21 mouse cellular contexts compared by ENCODE assay signal in the genomic region with DNA sequence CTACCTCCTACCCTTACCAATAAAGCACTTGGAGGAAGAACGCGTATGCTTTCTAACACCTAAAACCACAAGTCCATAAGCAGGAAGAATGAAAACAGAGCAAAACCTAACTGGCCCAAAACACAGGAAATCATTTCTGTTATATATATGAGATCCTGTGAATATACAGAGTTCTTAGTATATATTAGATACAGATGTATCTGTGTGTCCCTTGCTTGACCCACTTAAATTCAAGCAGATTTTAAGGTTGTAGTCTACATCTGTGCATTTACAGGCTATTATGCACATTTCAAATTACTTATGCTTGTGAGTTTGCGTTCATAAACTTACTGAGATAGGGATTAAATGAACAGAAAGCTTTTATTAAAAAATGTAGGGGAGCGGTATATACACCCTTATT.
DNase-seq lines count a peak whose midpoint lies in the region; ATAC-seq and TF ChIP-seq lines count a peak whose summit lies in the region.
"Had no signal": no experiment of that assay in that cellular context is flagged by ENCODE, and none has a peak within 500 bp of the region (broad histone marks: within the 10 kb centered on the region; RNA-seq: fewer than 3 reads in every experiment).

No protein-coding gene starts in this region.

- no peak for TF ChIP-seq POLR2A in limb, embryonic 14.5 days (IDR thresholded peaks at IDR 0.05; ENCODE audit: borderline replicate concordance, extremely low read depth, insufficient read depth, insufficient read length)

- no peaks in the 10 kb centered on the region; the same call in 1 of the 2 replicates for H3K4me1 ChIP-seq in embryonic facial prominence, embryonic 11.5 days (ENCODE audit: control insufficient read depth, insufficient read depth, low read length)
- H3K4me1 ChIP-seq in embryonic facial prominence, embryonic 10.5 days: peaks cover 35% of the 10 kb centered on the region
- H3K4me1 ChIP-seq in limb, embryonic 13.5 days: peaks cover 34% of the 10 kb centered on the region
- peaks cover 5% of the 10 kb centered on the region for H3K4me1 ChIP-seq in limb, embryonic 10.5 days
- peaks cover 21% of the 10 kb centered on the region for H3K4me1 ChIP-seq in limb, embryonic 14.5 days (ENCODE audit: control insufficient read depth, insufficient read depth, low read length)

- H3K36me3 ChIP-seq in embryonic facial prominence, embryonic 11.5 days (replicated peaks; ENCODE audit: control insufficient read depth, insufficient read depth, low read depth, low read length): no peaks in the 10 kb centered on the region
- 0 out of 2 replicates have a peak, but pooled peaks cover 2% of the 10 kb centered on the region for H3K36me3 ChIP-seq in embryonic facial prominence, embryonic 10.5 days (replicated peaks)
- no peaks in the 10 kb centered on the region for H3K36me3 ChIP-seq in limb, embryonic 13.5 days
- H3K36me3 ChIP-seq in limb, embryonic 10.5 days: 0 out of 2 replicates have a peak, but pooled peaks cover 2% of the 10 kb centered on the region
- no peaks in the 10 kb centered on the region for H3K36me3 ChIP-seq in limb, embryonic 14.5 days (ENCODE audit: control insufficient read depth, insufficient read depth, low read length)
- H3K36me3 ChIP-seq: G1E had no signal

- no peak for ATAC-seq in embryonic facial prominence, embryonic 11.5 days (replicated peaks; ENCODE audit: insufficient number of reproducible peaks, low FRiP score, low TSS enrichment, low read depth)
- peak; percentile 75 for ATAC-seq in limb, embryonic 13.5 days (ENCODE audit: low FRiP score, low read depth)
- peak; percentile 60; the same call in 1 of the 2 replicates for ATAC-seq in limb, embryonic 14.5 days (ENCODE audit: low FRiP score, low read depth)
- ATAC-seq: activated CD4-positive, CD25-positive, alpha-beta regulatory T cell, adult 4 months; CD4-positive, CD25-positive, alpha-beta regulatory T cell, adult 4 months; Patski had no signal

- no peaks in the 10 kb centered on the region for H3K27me3 ChIP-seq in embryonic facial prominence, embryonic 11.5 days (ENCODE audit: control insufficient read depth, insufficient read depth, low read length)
- H3K27me3 ChIP-seq in embryonic facial prominence, embryonic 10.5 days (replicated peaks; ENCODE audit: low read depth, poor library complexity, severe bottlenecking): no peaks in the 10 kb centered on the region
- no peaks in the 10 kb centered on the region for H3K27me3 ChIP-seq in limb, embryonic 13.5 days
- no peaks in the 10 kb centered on the region for H3K27me3 ChIP-seq in limb, embryonic 10.5 days (ENCODE audit: low read depth, poor library complexity, severe bottlenecking)
- H3K27me3 ChIP-seq in limb, embryonic 14.5 days (ENCODE audit: control insufficient read depth, insufficient read depth, low read length): no peaks in the 10 kb centered on the region
- H3K27me3 ChIP-seq: CH12.LX, Patski had no signal

- H3K9ac ChIP-seq in embryonic facial prominence, embryonic 11.5 days (replicated peaks; ENCODE audit: low read length): no peak overlapping the region
- H3K9ac ChIP-seq in limb, embryonic 13.5 days: no peak overlapping the region
- H3K9ac ChIP-seq in limb, embryonic 14.5 days (ENCODE audit: low read depth, low read length, severe bottlenecking): no peak overlapping the region

- no peak overlapping the region for H3K4me3 ChIP-seq in embryonic facial prominence, embryonic 11.5 days (ENCODE audit: low read depth, low read length)
- H3K4me3 ChIP-seq in embryonic facial prominence, embryonic 10.5 days: no peak overlapping the region
- no peak overlapping the region for H3K4me3 ChIP-seq in limb, embryonic 13.5 days
- no peak overlapping the region for H3K4me3 ChIP-seq in limb, embryonic 10.5 days
- no peak overlapping the region for H3K4me3 ChIP-seq in limb, embryonic 14.5 days (replicated peaks; ENCODE audit: low read length)

- no peak overlapping the region for H3K27ac ChIP-seq in embryonic facial prominence, embryonic 11.5 days (replicated peaks; ENCODE audit: low read depth, low read length)
- no peak overlapping the region for H3K27ac ChIP-seq in embryonic facial prominence, embryonic 10.5 days (replicated peaks)
- no peak overlapping the region for H3K27ac ChIP-seq in limb, embryonic 13.5 days
- H3K27ac ChIP-seq in limb, embryonic 10.5 days: no peak overlapping the region
- H3K27ac ChIP-seq in limb, embryonic 14.5 days (replicated peaks; ENCODE audit: low read depth, low read length): no peak overlapping the region

- H3K9me3 ChIP-seq in embryonic facial prominence, embryonic 11.5 days (replicated peaks; ENCODE audit: control insufficient read depth, low read length): no peaks in the 10 kb centered on the region
- H3K9me3 ChIP-seq in embryonic facial prominence, embryonic 10.5 days: 0 out of 2 replicates have a peak, but pooled peaks cover 3% of the 10 kb centered on the region
- H3K9me3 ChIP-seq in limb, embryonic 13.5 days: 0 out of 2 replicates have a peak, but pooled peaks cover 4% of the 10 kb centered on the region
- no peaks in the 10 kb centered on the region for H3K9me3 ChIP-seq in limb, embryonic 10.5 days (replicated peaks)
- H3K9me3 ChIP-seq in limb, embryonic 14.5 days (ENCODE audit: control insufficient read depth, low read length): 0 out of 2 replicates have a peak, but pooled peaks cover 5% of the 10 kb centered on the region
- H3K9me3 ChIP-seq: G1E had no signal

- DNase-seq in embryonic facial prominence, embryonic 11.5 days (ENCODE audit: low spot score): peak; percentile 26
- DNase-seq in embryonic facial prominence, embryonic 10.5 days (ENCODE audit: low spot score): no peak
- no peak for DNase-seq in limb, embryonic 10.5 days (ENCODE audit: low spot score)
- peak; percentile 26 for DNase-seq in limb, embryonic 14.5 days (ENCODE audit: low spot score)
- DNase-seq in gastrocnemius, postnatal 25 days: no peak
- DNase-seq: adrenal gland, adult 2 months; adrenal gland, adult 8-10 months; adrenal gland, postnatal 10 days; adrenal gland, postnatal 14 days; adrenal gland, postnatal 25 days; adrenal gland, postnatal 36 days; B cell, adult 2 months; cerebellum, adult 11 months; cerebellum, adult 11-12 months; cerebellum, adult 18-20 months had no signal

- no peak overlapping the region for H3K4me2 ChIP-seq in embryonic facial prominence, embryonic 11.5 days (ENCODE audit: low read depth, low read length)
- H3K4me2 ChIP-seq in limb, embryonic 13.5 days (replicated peaks): no peak overlapping the region
- no peak overlapping the region for H3K4me2 ChIP-seq in limb, embryonic 14.5 days (replicated peaks; ENCODE audit: low read depth, low read length, severe bottlenecking)

- 65% methylated on average over 4 of the region's 4 CpGs for WGBS in embryonic facial prominence, embryonic 11.5 days
- WGBS in embryonic facial prominence, embryonic 10.5 days: 81% methylated on average over 4 of the region's 4 CpGs
- 40% methylated on average over 4 of the region's 4 CpGs for WGBS in limb, embryonic 13.5 days
- WGBS in limb, embryonic 10.5 days: 91% methylated on average over 4 of the region's 4 CpGs
- WGBS in limb, embryonic 14.5 days: 34% methylated on average over 4 of the region's 4 CpGs

Comparison
In these comparisons a context has a peak if more than half of its experiments do, and no peak if none do; other contexts are left out.
1. DNase-seq: peak in embryonic facial prominence, embryonic 11.5 days (single experiment) and limb, embryonic 14.5 days (single experiment); none in embryonic facial prominence, embryonic 10.5 days (single experiment), limb, embryonic 10.5 days (single experiment) and gastrocnemius, postnatal 25 days (single experiment).